Mouse (Mus musculus): ENCODE results near the gene Higd1a. TPM values are rescaled to one million over a fixed set of nuclear protein-coding genes. Genes with fewer than 3 reads are reported as not detected.

Gene Higd1a
- polyA plus RNA-seq, 1 experiment from 2014 or later = 151 TPM

- Histone ChIP-seq H3K4me1 (ENCODE audit: control insufficient read depth, insufficient read depth, low read length) (0 out of 2 replicates have a peak, but pooled peaks cover 2% of the 10 kb centered on the region), H3K9ac (ENCODE audit: low read length) (no peak overlapping the region), H3K4me3 (ENCODE audit: low read depth, low read length) (no peak overlapping the region), H3K27ac (ENCODE audit: low read depth, low read length) (no peak overlapping the region), H3K36me3 (ENCODE audit: control insufficient read depth, insufficient read depth, low read length) (no peaks in the 10 kb centered on the region), H3K27me3 (replicated peaks; ENCODE audit: control insufficient read depth, insufficient read depth, low read length) (no peaks in the 10 kb centered on the region), H3K4me2 (ENCODE audit: low read length) (no peak overlapping the region), H3K9me3 (replicated peaks; ENCODE audit: control insufficient read depth, low read length) (no peaks in the 10 kb centered on the region)
- ATAC-seq (no peak), DNase-seq (ENCODE audit: low spot score) (no peak)
- 64% methylated on average over 6 of the region's 6 CpGs for WGBS
Measured at GRCm38 (mm10) chr9:121868236-121868635, 10.1 kb upstream of the Higd1a start.

DNA sequence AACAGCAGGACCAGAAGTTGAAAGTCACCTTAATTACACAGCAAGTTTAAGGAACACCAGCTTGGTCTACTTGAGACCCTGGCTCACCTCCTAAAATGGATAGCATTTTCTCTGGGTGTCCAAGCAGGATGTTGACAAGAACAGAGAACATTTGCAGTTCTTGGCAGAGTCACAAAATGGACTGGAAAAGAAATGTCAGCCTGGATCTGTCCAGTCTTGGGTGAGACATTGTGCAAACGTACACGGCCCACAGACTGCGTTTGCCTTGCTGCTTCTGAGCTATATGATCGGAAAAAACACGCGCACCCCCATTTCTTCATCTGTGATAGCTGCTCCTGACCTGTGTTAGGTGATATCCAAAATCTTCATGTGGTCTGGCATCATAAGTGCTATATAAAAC lies 9.5 kb upstream of the Higd1a start:
- no peaks in the 10 kb centered on the region for H3K27me3 ChIP-seq (replicated peaks; ENCODE audit: control insufficient read depth, insufficient read depth, low read length)
- 96% methylated on average over 6 of the region's 6 CpGs for WGBS

GRCm38 (mm10) chr9:121865425-121866008 lies 7.4 kb upstream of the Higd1a start:
- Histone ChIP-seq H3K27me3 (replicated peaks; ENCODE audit: control insufficient read depth, insufficient read depth, low read length) (no peaks in the 10 kb centered on the region), H3K27ac (ENCODE audit: low read depth, low read length) (no peak overlapping the region), H3K9ac (ENCODE audit: low read length) (no peak overlapping the region), H3K4me1 (ENCODE audit: control insufficient read depth, insufficient read depth, low read length) (0 out of 2 replicates have a peak, but pooled peaks cover 2% of the 10 kb centered on the region), H3K4me3 (ENCODE audit: low read depth, low read length) (no peak overlapping the region), H3K4me2 (ENCODE audit: low read length) (no peak overlapping the region), H3K36me3 (ENCODE audit: control insufficient read depth, insufficient read depth, low read length) (no peaks in the 10 kb centered on the region), H3K9me3 (replicated peaks; ENCODE audit: control insufficient read depth, low read length) (no peaks in the 10 kb centered on the region)
- WGBS = 28% methylated on average over 3 of the region's 3 CpGs
- ATAC-seq = no peak
- DNase-seq (ENCODE audit: low spot score) = peak; percentile 26

More for the DNA sequence above, 9.5 kb upstream of the Higd1a start:
- Histone ChIP-seq H3K9me3 (replicated peaks; ENCODE audit: control insufficient read depth, low read length) (no peaks in the 10 kb centered on the region), H3K27ac (ENCODE audit: low read depth, low read length) (no peak overlapping the region), H3K4me3 (ENCODE audit: low read depth, low read length) (no peak overlapping the region), H3K4me2 (ENCODE audit: low read length) (no peak overlapping the region), H3K9ac (ENCODE audit: low read length) (no peak overlapping the region), H3K36me3 (ENCODE audit: control insufficient read depth, insufficient read depth, low read length) (no peaks in the 10 kb centered on the region), H3K4me1 (ENCODE audit: control insufficient read depth, insufficient read depth, low read length) (0 out of 2 replicates have a peak, but pooled peaks cover 2% of the 10 kb centered on the region)
- no peak for ATAC-seq
- DNase-seq (ENCODE audit: low spot score) = no peak

DNA sequence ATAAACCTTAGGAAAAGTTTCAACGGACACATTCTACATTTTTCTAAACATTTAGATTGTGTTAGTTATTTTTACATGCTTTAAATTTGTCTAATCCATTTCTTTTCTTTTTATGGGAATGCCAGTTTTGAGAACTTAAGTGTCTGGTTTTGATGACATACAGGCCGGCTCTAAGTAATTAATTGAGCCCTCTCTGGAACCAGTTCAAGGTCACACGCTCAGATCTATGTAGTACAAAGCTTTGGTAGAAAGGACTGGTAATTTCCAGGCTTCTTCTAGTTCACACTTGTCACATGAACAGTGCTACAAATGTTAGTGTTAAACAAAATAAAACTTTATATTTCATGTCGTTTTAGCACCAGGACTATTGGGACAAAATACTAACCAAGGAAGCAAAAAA lies 6.7 kb upstream of the Higd1a start:
- no peak overlapping the region for H3K9ac ChIP-seq (ENCODE audit: low read length)
- no peak overlapping the region for H3K27ac ChIP-seq (ENCODE audit: low read depth, low read length)
- H3K36me3 ChIP-seq (ENCODE audit: control insufficient read depth, insufficient read depth, low read length) = no peaks in the 10 kb centered on the region
- no peak overlapping the region for H3K4me3 ChIP-seq (ENCODE audit: low read depth, low read length)
- H3K9me3 ChIP-seq (replicated peaks; ENCODE audit: control insufficient read depth, low read length) = no peaks in the 10 kb centered on the region
- no peak overlapping the region for H3K4me2 ChIP-seq (ENCODE audit: low read length)
- DNase-seq (ENCODE audit: low spot score) = no peak
- 63% methylated on average over 4 of the region's 4 CpGs for WGBS
- H3K4me1 ChIP-seq (ENCODE audit: control insufficient read depth, insufficient read depth, low read length) = 0 out of 2 replicates have a peak, but pooled peaks cover 2% of the 10 kb centered on the region
- ATAC-seq = no peak
- H3K27me3 ChIP-seq (replicated peaks; ENCODE audit: control insufficient read depth, insufficient read depth, low read length) = no peaks in the 10 kb centered on the region

GRCm38 (mm10) chr9:121860921-121861320 lies 2.8 kb upstream of the Higd1a start:
- H3K27me3 ChIP-seq (replicated peaks; ENCODE audit: control insufficient read depth, insufficient read depth, low read length) = no peaks in the 10 kb centered on the region
- WGBS = 89% methylated on average over 2 of the region's 2 CpGs
- H3K27ac ChIP-seq (ENCODE audit: low read depth, low read length) = no peak overlapping the region
- ATAC-seq (no peak), DNase-seq (ENCODE audit: low spot score) (no peak)
- H3K9me3 ChIP-seq (replicated peaks; ENCODE audit: control insufficient read depth, low read length) = no peaks in the 10 kb centered on the region
- H3K9ac ChIP-seq (ENCODE audit: low read length) = no peak overlapping the region
- H3K4me1 ChIP-seq (ENCODE audit: control insufficient read depth, insufficient read depth, low read length) = peaks cover 7% of the 10 kb centered on the region; the same call in 1 of the 2 replicates
- no peak overlapping the region for H3K4me3 ChIP-seq (ENCODE audit: low read depth, low read length)
- no peaks in the 10 kb centered on the region for H3K36me3 ChIP-seq (ENCODE audit: control insufficient read depth, insufficient read depth, low read length)
- no peak overlapping the region for H3K4me2 ChIP-seq (ENCODE audit: low read length)

DNA sequence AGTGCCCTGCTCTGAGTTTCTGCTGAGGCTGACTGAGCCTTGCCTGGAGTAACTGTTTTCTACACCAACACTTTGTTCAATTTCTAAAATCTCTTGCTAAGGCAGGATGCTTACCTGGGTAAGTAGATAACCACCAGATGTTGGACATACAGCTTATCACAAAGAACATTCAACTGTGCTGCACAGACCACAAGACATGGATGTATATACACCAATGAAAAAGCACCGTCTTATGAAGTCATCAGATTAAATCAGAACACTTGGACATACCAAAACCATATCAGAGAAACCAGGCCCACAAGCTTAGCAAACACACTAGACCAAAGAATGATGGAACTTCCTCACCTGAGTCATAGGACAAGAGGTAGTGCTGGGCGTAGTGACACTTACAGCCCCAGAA lies 1.2 kb upstream of the Higd1a start:
- Histone ChIP-seq H3K36me3 (ENCODE audit: control insufficient read depth, insufficient read depth, low read length) (no peaks in the 10 kb centered on the region), H3K9ac (ENCODE audit: low read length) (no peak overlapping the region), H3K9me3 (replicated peaks; ENCODE audit: control insufficient read depth, low read length) (no peaks in the 10 kb centered on the region), H3K4me3 (ENCODE audit: low read depth, low read length) (no peak overlapping the region), H3K4me2 (ENCODE audit: low read length) (no peak overlapping the region), H3K4me1 (ENCODE audit: control insufficient read depth, insufficient read depth, low read length) (peaks cover 5% of the 10 kb centered on the region; the same call in 1 of the 2 replicates), H3K27me3 (replicated peaks; ENCODE audit: control insufficient read depth, insufficient read depth, low read length) (no peaks in the 10 kb centered on the region), H3K27ac (ENCODE audit: low read depth, low read length) (no peak overlapping the region)
- WGBS = 98% methylated on average over 2 of the region's 2 CpGs
- DNase-seq (ENCODE audit: low spot score) (no peak), ATAC-seq (no peak)

DNA sequence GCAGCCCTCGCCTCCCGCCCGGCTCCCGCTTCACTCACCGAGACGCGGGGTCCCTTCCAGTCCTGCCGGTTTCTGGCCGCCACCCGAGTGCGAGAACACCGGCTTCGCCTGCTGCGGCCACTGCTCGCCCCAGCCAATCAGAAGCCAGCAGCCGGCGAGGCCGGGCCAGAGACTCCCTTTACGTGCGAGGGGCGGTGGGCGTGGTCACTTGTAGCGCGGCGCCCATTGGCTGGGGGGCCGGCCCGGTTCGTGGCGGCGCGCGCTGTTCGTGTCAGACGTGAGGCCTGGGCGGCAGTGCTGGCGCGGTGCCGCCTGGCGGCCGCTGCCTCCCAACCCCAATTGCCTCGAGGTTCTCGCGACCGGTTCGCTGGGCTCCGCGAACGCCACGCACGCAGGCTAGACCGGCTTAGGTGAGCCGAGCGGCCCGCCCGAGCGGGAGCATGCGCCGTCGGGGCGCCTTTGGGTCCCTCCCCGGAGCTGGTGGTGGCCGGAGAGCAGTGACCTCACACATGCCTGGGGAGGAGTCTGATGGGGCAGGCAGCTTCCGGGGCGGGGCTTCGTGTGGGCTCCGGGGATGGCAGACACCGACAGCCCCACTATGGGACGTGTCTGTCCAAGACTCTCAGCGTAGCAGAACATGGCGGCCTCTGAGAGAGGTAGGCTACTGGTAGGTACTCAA lies 549 bp downstream of the Higd1a start:
- H3K9ac ChIP-seq (ENCODE audit: low read length) = peak overlapping the region; percentile 88
- ATAC-seq = peak; percentile 99
- H3K4me1 ChIP-seq (ENCODE audit: control insufficient read depth, insufficient read depth, low read length) = peaks cover 5% of the 10 kb centered on the region; the same call in 1 of the 2 replicates
- no peaks in the 10 kb centered on the region for H3K27me3 ChIP-seq (replicated peaks; ENCODE audit: control insufficient read depth, insufficient read depth, low read length)
- peak; percentile 98 for DNase-seq (ENCODE audit: low spot score)
- peak overlapping the region; percentile 91 for H3K27ac ChIP-seq (ENCODE audit: low read depth, low read length)
- no peaks in the 10 kb centered on the region for H3K9me3 ChIP-seq (replicated peaks; ENCODE audit: control insufficient read depth, low read length)
- H3K4me2 ChIP-seq (ENCODE audit: low read length) = peak overlapping the region; percentile 92
- peak overlapping the region; percentile 64 for H3K4me3 ChIP-seq (ENCODE audit: low read depth, low read length)
- 0% methylated on average over 52 of the region's 70 CpGs for WGBS
- H3K36me3 ChIP-seq (ENCODE audit: control insufficient read depth, insufficient read depth, low read length) = no peaks in the 10 kb centered on the region

- no peak; the same call in 1 of the 2 replicates for ATAC-seq
Measured at GRCm38 (mm10) chr9:121856649-121857416, 1.3 kb downstream of the Higd1a start.

More at GRCm38 (mm10) chr9:121856649-121857416, 1.3 kb downstream of the Higd1a start:
- Histone ChIP-seq H3K4me3 (ENCODE audit: low read depth, low read length) (peak overlapping the region; percentile 64), H3K4me2 (ENCODE audit: low read length) (peak overlapping the region; percentile 92), H3K27me3 (replicated peaks; ENCODE audit: control insufficient read depth, insufficient read depth, low read length) (no peaks in the 10 kb centered on the region), H3K27ac (ENCODE audit: low read depth, low read length) (peak overlapping the region; percentile 91), H3K36me3 (ENCODE audit: control insufficient read depth, insufficient read depth, low read length) (peaks cover 5% of the 10 kb centered on the region), H3K4me1 (ENCODE audit: control insufficient read depth, insufficient read depth, low read length) (peaks cover 5% of the 10 kb centered on the region; the same call in 1 of the 2 replicates), H3K9me3 (replicated peaks; ENCODE audit: control insufficient read depth, low read length) (no peaks in the 10 kb centered on the region), H3K9ac (ENCODE audit: low read length) (peak overlapping the region; percentile 88)
- no peak for DNase-seq (ENCODE audit: low spot score)
- WGBS = 1% methylated on average over 39 of the region's 39 CpGs
